Mouse (Mus musculus) midbrain, embryonic 15.5 days (tissue): ENCODE measurements at regions not wholly inside any gene's neighbourhood (a gene's known extent, or its start where the extent isn't known, plus 50 kb on each side); places are given as distances from the start of the nearest gene placed in this dataset.

ENCODE experiments used
- ATAC-seq: fragments of 200-750 bp; cut with Nextera tagmentation; replicated peaks from 2 replicates; pipeline ENCODE4 v1.8.0; 2017; ENCODE audit warnings: moderate TSS enrichment
- H3K27ac ChIP-seq: fragments of 300-500 bp; sonication (generic); 2 replicates; pipeline ENCODE4 v1.5.1; 2015; ENCODE audit warnings: mild to moderate bottlenecking, inconsistent platforms
- H3K27me3 ChIP-seq: fragments of 300-500 bp; sonication (generic); replicated peaks from 2 replicates; pipeline ENCODE4 v1.6.1; 2015; ENCODE audit warnings: inconsistent platforms
- H3K36me3 ChIP-seq: fragments of 300-500 bp; sonication (generic); replicated peaks from 2 replicates; pipeline ENCODE4 v1.6.1; 2015; ENCODE audit warnings: inconsistent platforms
- H3K4me1 ChIP-seq: fragments of 300-500 bp; sonication (generic); 2 replicates; pipeline ENCODE4 v1.6.1; 2015; ENCODE audit warnings: inconsistent platforms
- H3K4me2 ChIP-seq: fragments of 300-500 bp; sonication (generic); 2 replicates; pipeline ENCODE4 v1.6.1; 2015; ENCODE audit warnings: inconsistent platforms, mild to moderate bottlenecking, moderate library complexity
- H3K4me3 ChIP-seq: fragments of 300-500 bp; sonication (generic); 2 replicates; pipeline ENCODE4 v1.5.1; 2015; ENCODE audit warnings: mild to moderate bottlenecking, inconsistent platforms
- H3K9ac ChIP-seq: fragments of 300-500 bp; sonication (generic); 2 replicates; pipeline ENCODE4 v1.6.1; 2015; ENCODE audit warnings: mild to moderate bottlenecking, inconsistent platforms
- H3K9me3 ChIP-seq: fragments of 300-500 bp; sonication (generic); 2 replicates; pipeline ENCODE4 v1.6.1; 2016; ENCODE audit warnings: inconsistent platforms
- WGBS: fragments of 180-500 bp; shearing (Covaris S2); methylation state at CpG from one replicate; pipeline ENCODE4 v1.1.7; 2015; ENCODE audit warnings: mixed read lengths; 5-methylcytosine and 5-hydroxymethylcytosine counted together

DNA sequence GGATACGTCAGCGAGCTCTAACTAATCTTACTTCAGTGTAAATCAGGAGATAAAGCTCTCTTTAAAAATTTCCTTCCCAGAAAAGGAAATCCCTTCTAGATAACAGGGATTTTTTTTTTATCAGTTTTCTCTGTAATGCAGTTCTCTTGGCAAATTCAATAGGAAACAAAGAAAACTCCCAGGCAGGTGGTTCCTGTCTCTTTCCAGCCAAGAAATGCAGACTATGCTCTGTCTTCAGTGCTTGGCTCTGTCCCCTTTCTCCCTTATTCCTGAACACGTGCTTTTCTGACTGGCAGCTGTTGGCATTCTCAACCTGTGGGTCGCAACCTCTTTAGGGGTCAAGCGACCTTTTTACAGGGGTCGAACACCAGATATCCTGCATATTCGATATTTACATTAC, 121.5 kb downstream of the Gm5426 start:
- 85% methylated on average over 7 of the region's 7 CpGs for WGBS
- Histone ChIP-seq H3K4me2 (no peak overlapping the region), H3K9me3 (no peaks in the 10 kb centered on the region), H3K4me1 (no peaks in the 10 kb centered on the region), H3K27ac (no peak overlapping the region), H3K9ac (no peak overlapping the region), H3K27me3 (no peaks in the 10 kb centered on the region), H3K4me3 (no peak overlapping the region), H3K36me3 (no peaks in the 10 kb centered on the region)
- no peak for ATAC-seq

DNA sequence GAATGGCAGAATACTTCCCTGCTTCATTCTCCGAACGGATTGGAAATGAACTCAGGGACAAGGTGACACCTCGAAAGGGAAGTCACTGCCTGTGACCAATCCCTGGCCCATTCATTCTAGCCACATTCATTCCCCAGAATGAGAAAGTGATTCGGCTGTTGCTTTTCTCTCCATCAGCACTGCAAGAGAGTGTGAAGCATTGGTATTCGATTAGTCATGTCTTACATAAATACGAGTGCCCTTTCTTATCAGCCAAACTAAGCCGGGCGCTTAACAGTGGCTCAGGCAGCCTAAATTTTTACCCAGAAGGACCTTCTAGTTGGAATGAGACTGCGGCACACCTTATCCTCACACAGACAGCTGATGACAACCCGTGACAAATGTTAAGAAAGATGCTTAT, 122.8 kb downstream of the Gm5426 start:
- H3K4me1 ChIP-seq: 0 out of 2 replicates have a peak, but pooled peaks cover 3% of the 10 kb centered on the region
- H3K27ac ChIP-seq: no peak overlapping the region
- H3K4me3 ChIP-seq: no peak overlapping the region
- no peaks in the 10 kb centered on the region for H3K36me3 ChIP-seq
- H3K9me3 ChIP-seq: no peaks in the 10 kb centered on the region
- H3K27me3 ChIP-seq: no peaks in the 10 kb centered on the region
- H3K9ac ChIP-seq: no peak overlapping the region
- H3K4me2 ChIP-seq: no peak overlapping the region
- no peak for ATAC-seq
- 81% methylated on average over 10 of the region's 10 CpGs for WGBS

DNA sequence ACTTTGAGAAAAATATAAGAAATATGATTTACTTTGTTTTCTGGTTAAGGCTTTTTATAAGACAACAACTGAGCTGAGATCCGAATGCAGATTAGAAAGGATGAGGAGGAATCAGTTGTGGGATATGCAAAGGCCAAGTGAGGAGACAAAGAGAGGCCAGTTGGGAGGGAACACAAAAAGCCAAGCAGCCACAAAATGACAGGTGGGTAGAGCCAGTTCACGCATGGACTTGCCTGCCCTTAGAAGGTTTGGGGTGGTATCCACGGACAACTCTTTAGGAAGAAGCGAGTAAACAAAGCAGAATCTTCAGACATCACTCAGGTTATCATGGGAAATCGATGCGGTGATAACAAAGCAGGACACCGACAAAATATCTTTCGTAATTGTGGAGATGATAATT, 123.2 kb downstream of the Gm5426 start:
- WGBS: 93% methylated on average over 8 of the region's 8 CpGs
- H3K9me3 ChIP-seq: no peaks in the 10 kb centered on the region
- H3K4me3 ChIP-seq: no peak overlapping the region
- H3K36me3 ChIP-seq: no peaks in the 10 kb centered on the region
- 0 out of 2 replicates have a peak, but pooled peaks cover 3% of the 10 kb centered on the region for H3K4me1 ChIP-seq
- no peak overlapping the region for H3K27ac ChIP-seq
- H3K9ac ChIP-seq: no peak overlapping the region
- H3K4me2 ChIP-seq: no peak overlapping the region
- no peaks in the 10 kb centered on the region for H3K27me3 ChIP-seq
- ATAC-seq: no peak

DNA sequence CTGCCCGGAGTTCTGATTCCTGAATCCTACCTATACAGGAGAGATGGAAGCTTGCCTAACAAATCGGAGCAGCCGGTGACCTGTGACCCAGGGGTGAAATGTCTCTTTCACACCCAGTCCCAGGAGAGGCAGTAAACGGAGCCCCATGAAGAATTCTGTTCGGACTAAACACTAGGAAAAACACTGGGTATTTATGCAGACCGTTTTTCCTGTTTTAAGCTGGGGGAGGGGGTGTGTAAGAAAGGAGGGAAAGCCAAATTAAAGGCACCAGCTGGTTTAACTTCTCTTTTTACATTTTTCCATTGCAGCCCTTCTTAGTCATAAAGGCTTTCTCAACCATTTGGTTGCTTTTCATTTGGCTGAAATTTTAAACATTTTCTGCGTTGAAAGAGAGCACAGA, 127.1 kb downstream of the Gm5426 start:
- Histone ChIP-seq H3K4me3 (no peak overlapping the region), H3K4me1 (peaks cover 6% of the 10 kb centered on the region; the same call in 1 of the 2 replicates), H3K9ac (no peak overlapping the region), H3K9me3 (no peaks in the 10 kb centered on the region), H3K4me2 (no peak overlapping the region), H3K36me3 (no peaks in the 10 kb centered on the region), H3K27me3 (no peaks in the 10 kb centered on the region), H3K27ac (no peak overlapping the region)
- ATAC-seq: no peak
- 23% methylated on average over 7 of the region's 7 CpGs for WGBS

DNA sequence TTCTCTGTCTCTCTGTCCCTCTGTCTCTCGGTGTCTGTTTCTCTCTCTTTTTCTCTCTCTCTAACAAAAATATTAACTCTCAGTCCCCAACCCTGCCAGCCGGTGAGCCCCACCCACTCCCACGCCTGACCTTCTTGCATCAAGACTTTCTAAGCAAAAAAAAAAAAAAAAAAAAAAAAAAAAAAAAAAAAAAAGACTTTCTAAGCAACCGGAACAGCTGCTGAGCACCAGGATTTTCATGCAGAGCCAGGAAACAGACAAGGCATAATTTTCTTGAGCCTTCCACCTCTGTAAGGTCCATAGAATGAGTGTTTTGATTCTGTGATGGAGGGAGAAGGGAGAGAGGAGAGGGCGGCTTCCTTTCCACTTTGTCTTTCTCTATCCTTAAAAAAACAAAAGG, 128.0 kb downstream of the Gm5426 start:
- Histone ChIP-seq H3K27me3 (no peaks in the 10 kb centered on the region), H3K9me3 (no peaks in the 10 kb centered on the region), H3K4me2 (no peak overlapping the region), H3K9ac (no peak overlapping the region), H3K27ac (no peak overlapping the region), H3K4me3 (no peak overlapping the region), H3K36me3 (no peaks in the 10 kb centered on the region), H3K4me1 (peaks cover 6% of the 10 kb centered on the region; the same call in 1 of the 2 replicates)
- 43% methylated on average over 5 of the region's 5 CpGs for WGBS
- no peak for ATAC-seq

DNA sequence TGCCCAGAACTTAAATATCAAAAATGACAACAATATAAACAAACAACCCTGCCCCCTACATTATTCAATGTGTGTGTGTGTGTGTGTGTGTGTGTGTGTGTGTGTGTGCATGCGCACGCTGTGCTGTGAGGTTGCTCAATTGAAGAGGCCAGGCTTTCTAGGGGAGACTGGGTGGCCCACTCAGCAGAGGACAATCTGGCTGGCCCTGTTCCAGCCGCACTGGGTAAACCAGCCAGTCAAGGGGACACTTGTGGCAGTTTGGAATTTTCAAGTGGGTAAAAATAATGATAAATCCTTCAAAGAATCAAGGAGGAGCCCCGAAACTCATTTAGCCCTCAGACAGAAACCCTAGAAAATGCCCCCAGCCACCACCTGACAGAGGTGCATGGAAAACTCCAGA, 128.5 kb downstream of the Gm5426 start:
- Histone ChIP-seq H3K36me3 (no peaks in the 10 kb centered on the region), H3K27ac (no peak overlapping the region), H3K27me3 (no peaks in the 10 kb centered on the region), H3K9me3 (no peaks in the 10 kb centered on the region), H3K4me2 (no peak overlapping the region), H3K4me1 (peaks cover 6% of the 10 kb centered on the region; the same call in 1 of the 2 replicates), H3K4me3 (no peak overlapping the region), H3K9ac (no peak overlapping the region)
- 68% methylated on average over 4 of the region's 4 CpGs for WGBS
- no peak for ATAC-seq

DNA sequence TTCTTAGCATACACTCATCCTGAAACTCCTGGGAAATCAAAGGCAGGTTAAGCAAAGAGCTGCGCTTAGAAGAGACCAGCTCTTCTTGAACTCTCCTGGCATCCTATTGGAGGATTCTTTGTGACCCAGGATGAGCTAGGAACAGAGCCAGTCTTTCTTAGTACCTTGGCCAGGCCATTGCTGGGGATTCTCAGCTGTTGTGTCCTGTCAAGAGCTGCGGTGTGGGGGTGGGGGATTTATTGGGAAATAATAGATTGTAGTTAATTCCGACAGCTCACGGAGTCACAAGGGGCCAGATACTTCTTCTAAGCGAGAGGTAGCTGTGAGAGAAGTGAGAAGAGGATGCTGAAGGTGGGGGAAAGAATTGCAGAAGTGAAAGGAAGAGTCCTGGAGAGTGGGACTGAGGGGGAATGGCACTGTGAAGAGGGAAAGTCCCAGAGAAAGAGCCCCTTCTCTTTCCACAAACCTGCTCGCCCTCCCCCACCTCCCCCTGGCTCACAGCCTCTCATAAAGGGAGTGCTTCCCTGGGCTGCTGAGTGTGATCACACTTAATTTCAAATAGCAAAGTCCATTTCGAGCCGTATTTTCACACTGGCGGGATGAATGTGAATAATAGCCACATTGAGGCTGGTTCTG, 129.8 kb downstream of the Gm5426 start:
- Histone ChIP-seq H3K4me1 (peaks cover 6% of the 10 kb centered on the region; the same call in 1 of the 2 replicates), H3K9ac (no peak overlapping the region), H3K36me3 (no peaks in the 10 kb centered on the region), H3K9me3 (no peaks in the 10 kb centered on the region), H3K4me2 (no peak overlapping the region), H3K27me3 (no peaks in the 10 kb centered on the region), H3K4me3 (no peak overlapping the region), H3K27ac (no peak overlapping the region)
- WGBS: 74% methylated on average over 9 of the region's 9 CpGs
- ATAC-seq: no peak

DNA sequence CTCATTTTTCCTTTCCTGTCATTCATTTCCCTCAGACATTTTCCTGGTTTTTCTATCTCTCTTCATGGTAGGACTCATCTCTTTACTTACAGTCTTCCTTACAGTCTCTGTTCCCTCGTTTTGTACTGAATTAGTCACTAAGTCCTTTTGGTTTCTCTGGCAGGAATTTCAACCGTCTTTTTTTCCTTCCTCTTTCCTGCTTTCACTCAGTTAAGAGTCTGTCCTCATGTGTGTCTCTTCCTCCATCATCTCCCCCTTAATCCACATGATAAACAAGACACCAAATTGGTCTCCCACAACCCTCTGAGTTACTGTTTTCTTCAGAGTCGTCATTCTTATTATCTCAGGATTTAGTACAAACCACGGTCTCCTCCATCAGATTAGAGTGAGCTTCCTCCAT, 131.2 kb downstream of the Gm5426 start:
- ATAC-seq: no peak
- no peak overlapping the region for H3K27ac ChIP-seq
- H3K9me3 ChIP-seq: no peaks in the 10 kb centered on the region
- no peak overlapping the region for H3K4me3 ChIP-seq
- H3K4me2 ChIP-seq: no peak overlapping the region
- WGBS: 86% methylated on average over 4 of the region's 4 CpGs
- H3K9ac ChIP-seq: no peak overlapping the region
- H3K4me1 ChIP-seq: peaks cover 6% of the 10 kb centered on the region; the same call in 1 of the 2 replicates
- H3K27me3 ChIP-seq: no peaks in the 10 kb centered on the region
- H3K36me3 ChIP-seq: no peaks in the 10 kb centered on the region

DNA sequence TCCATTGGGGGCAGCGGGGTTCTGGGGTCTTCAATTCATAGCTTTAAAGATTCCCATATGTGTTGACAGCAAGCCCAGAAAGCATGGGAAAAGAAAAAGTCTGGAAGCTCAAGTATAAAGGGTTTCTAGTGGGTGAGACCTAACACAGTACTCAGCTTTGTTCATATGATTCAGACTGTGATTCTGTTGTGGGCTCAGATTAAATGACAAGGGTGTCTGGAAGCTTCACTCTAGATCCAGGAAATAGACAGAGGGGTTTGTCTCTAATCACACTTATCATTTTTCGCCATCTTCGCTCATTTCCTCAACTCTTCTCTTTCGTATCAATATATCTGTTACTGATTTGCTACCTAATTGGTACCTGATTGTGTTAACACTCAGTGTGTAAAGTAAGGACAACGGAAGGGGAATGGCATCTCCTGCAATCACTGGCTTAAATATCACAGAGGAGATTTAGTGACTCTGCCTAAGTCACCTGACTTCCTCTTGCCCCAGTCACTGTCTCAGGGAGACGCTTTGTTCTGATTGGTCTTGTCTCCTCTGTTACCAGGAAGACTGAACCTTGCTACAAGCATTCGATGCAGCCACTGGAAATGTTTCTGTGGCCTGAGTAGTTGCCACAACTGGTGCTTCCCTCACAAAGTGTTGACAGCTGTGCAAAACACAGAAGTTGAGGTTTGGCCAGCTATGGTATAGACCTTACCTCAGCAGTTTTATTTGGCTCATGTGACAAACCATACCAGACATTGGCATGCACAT, 137.4 kb downstream of the Gm5426 start:
- H3K9ac ChIP-seq: no peak overlapping the region
- H3K4me3 ChIP-seq: no peak overlapping the region
- H3K4me1 ChIP-seq: no peaks in the 10 kb centered on the region
- no peak overlapping the region for H3K4me2 ChIP-seq
- H3K27me3 ChIP-seq: no peaks in the 10 kb centered on the region
- H3K27ac ChIP-seq: no peak overlapping the region
- no peaks in the 10 kb centered on the region for H3K9me3 ChIP-seq
- no peak for ATAC-seq
- H3K36me3 ChIP-seq: no peaks in the 10 kb centered on the region
- WGBS: 91% methylated on average over 7 of the region's 7 CpGs

DNA sequence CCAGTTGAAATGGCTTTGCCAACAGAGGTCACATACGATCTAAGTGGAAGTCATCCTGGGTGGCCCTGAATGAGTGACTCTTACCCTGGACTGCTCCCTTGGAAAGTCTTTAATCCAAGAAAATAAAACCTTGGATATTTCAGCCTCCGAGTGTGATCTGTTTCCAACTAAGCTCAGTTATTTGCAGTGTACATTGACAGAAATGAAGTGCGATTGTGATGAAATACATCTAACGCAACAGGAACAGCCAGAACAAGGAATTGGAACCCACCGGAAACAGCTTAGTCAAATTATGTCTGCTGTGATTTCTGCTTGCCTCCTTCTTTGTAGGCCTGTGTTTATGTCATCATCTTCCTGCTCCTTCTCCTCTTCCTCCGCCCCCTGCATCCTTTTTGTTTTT, 143.7 kb downstream of the Gm5426 start:
- H3K9ac ChIP-seq: no peak overlapping the region
- 90% methylated on average over 6 of the region's 6 CpGs for WGBS
- H3K36me3 ChIP-seq: no peaks in the 10 kb centered on the region
- no peak overlapping the region for H3K4me2 ChIP-seq
- no peaks in the 10 kb centered on the region for H3K4me1 ChIP-seq
- H3K4me3 ChIP-seq: no peak overlapping the region
- no peak for ATAC-seq
- H3K9me3 ChIP-seq: no peaks in the 10 kb centered on the region
- no peak overlapping the region for H3K27ac ChIP-seq
- no peaks in the 10 kb centered on the region for H3K27me3 ChIP-seq

DNA sequence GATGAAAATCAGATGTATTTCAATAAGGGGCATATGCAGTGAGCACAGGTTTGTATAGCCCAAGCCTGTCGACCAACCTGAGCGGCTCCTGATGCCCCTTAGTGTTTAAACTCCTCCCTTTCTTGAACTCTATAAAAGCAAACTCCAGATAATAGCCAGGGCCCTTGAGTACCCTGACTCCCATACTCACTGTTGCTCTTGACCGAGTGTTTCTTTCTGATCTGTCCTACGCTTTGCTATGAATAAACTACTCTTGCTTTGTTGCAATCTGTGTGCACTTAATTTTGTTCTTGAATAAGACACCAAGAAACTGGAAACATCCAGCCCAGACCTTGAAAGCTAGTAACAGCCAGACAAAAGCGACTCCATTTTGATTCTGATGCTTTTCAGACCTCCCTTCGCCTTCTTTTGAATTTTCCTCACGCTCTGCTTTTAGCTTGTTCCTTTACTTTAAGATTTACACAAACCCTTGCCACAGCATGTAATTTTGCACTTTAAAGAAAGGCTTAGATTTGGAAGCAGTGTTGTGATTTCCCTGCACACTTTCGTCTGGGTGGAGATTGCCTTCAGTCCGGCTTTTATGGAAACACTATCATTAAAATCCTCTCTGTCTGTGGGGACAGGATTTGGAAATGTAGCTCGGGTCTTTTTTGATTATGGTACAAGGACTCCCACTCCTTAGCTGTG, 149.1 kb downstream of the Gm5426 start:
- Histone ChIP-seq H3K27me3 (no peaks in the 10 kb centered on the region), H3K4me3 (no peak overlapping the region), H3K36me3 (no peaks in the 10 kb centered on the region), H3K4me2 (no peak overlapping the region), H3K9ac (no peak overlapping the region), H3K27ac (no peak overlapping the region), H3K4me1 (peaks cover 2% of the 10 kb centered on the region; the same call in 1 of the 2 replicates), H3K9me3 (no peaks in the 10 kb centered on the region)
- WGBS: 52% methylated on average over 10 of the region's 10 CpGs
- ATAC-seq: no peak

DNA sequence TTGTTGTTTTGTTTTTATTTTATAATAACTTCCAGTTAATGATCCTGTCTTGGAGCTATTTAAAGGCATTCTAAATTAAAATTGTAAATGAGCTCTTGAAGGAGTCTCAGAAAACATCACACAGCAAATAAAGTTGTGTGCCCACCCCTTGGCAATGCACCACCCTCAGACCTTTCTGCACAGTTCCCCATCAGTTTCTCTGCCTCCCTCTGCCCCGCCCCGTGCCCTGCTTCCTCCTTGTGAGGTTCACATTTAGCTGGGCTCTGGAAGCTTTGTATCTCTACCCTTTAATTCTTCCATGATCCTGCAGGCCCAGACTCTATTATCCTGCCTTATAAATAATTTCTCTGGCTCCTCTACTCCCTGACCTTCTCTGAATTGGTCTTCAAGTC, 149.7 kb downstream of the Gm5426 start:
- Histone ChIP-seq H3K27me3 (no peaks in the 10 kb centered on the region), H3K9ac (no peak overlapping the region), H3K4me3 (no peak overlapping the region), H3K27ac (no peak overlapping the region), H3K36me3 (no peaks in the 10 kb centered on the region), H3K9me3 (no peaks in the 10 kb centered on the region), H3K4me1 (peaks cover 2% of the 10 kb centered on the region; the same call in 1 of the 2 replicates), H3K4me2 (no peak overlapping the region)
- WGBS: 68% methylated on average over 2 of the region's 2 CpGs
- ATAC-seq: no peak
